Mouse (Mus musculus) liver, embryonic 14.5 days (tissue): ENCODE results near the gene Gm4792.

Experiments
- CTCF ChIP-seq: IDR thresholded peaks from 2 replicates; pipeline ENCODE4 v1.5.1; 2016; ENCODE audit warnings: antibody characterized with exemption, low read depth, control low read depth
- EP300 ChIP-seq: IDR thresholded peaks from 2 replicates; pipeline ENCODE4 v1.6.1; 2016; ENCODE audit warnings: antibody characterized with exemption, low read depth

DNA sequence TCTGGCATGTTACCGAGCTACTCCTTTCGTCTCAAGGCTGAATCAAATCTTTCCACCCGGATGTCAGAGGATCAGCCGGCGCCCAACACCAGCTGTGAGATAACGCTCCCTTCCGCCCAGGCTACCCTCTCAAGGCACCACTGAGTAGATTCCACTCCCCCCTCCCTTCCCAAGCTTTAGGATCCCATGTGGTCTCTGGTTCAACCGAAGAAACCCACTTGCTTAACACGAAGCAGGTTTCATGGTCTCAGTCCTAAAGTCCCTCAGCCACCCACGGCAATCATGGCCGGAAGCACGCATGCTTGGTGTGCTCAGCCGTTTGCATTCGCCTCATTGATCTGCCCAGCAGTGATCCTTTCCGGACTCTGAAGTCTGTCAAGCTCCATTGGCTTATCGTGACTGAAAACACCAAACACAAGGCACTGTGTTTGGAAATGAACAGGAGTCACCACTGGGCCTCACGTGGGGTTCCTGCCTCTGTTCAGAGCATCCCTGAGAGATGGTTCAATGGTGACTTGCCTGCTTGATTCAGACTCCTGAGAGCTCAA is 45.2 kb downstream of the Gm4792 start:
- TF ChIP-seq CTCF (no peak), EP300 (no peak)
